Mouse (Mus musculus) lung, embryonic 16.5 days (tissue): Measurements from ENCODE around the gene Mllt3. TPM values are rescaled to one million over a fixed set of nuclear protein-coding genes. Genes with fewer than 3 reads are reported as not detected.
"Not testable (repeated sequence)": the region's sequence is repeated elsewhere in the genome, so short reads cannot be mapped to it uniquely, and the experiment has no call there.

Experiments used
- ATAC-seq: fragments of 200-750 bp; cut with Nextera tagmentation; 2 replicates; pipeline ENCODE4 v1.8.0; 2017; ENCODE audit warnings: low read depth, mild to moderate bottlenecking, moderate library complexity
- H3K27ac ChIP-seq: fragments of 300-500 bp; sonication (generic); 2 replicates; pipeline ENCODE4 v1.5.1; 2014; ENCODE audit warnings: mild to moderate bottlenecking, control low read depth, low read length
- H3K27me3 ChIP-seq: fragments of 300-500 bp; sonication (generic); 2 replicates; pipeline ENCODE4 v1.6.1; 2014; ENCODE audit warnings: low read depth, low read length, mixed read lengths; ENCODE audit not compliant: control insufficient read depth, insufficient read depth
- H3K36me3 ChIP-seq: fragments of 300-500 bp; sonication (generic); 2 replicates; pipeline ENCODE4 v1.6.1; 2014; ENCODE audit warnings: low read length; ENCODE audit not compliant: control insufficient read depth, insufficient read depth
- H3K4me1 ChIP-seq: fragments of 300-500 bp; sonication (generic); replicated peaks from 2 replicates; pipeline ENCODE4 v1.6.1; 2014; ENCODE audit warnings: low read length, mixed read lengths; ENCODE audit not compliant: control insufficient read depth, insufficient read depth
- H3K4me2 ChIP-seq: fragments of 300-500 bp; sonication (generic); 2 replicates; pipeline ENCODE4 v1.6.1; 2014; ENCODE audit warnings: low read depth, low read length, control low read depth
- H3K4me3 ChIP-seq: fragments of 300-500 bp; sonication (generic); 2 replicates; pipeline ENCODE4 v1.5.1; 2014; ENCODE audit warnings: mild to moderate bottlenecking, low read length, control low read depth
- H3K9ac ChIP-seq: fragments of 300-500 bp; sonication (generic); 2 replicates; pipeline ENCODE4 v1.6.1; 2014; ENCODE audit warnings: low read length, control low read depth
- H3K9me3 ChIP-seq: fragments of 300-500 bp; sonication (generic); 2 replicates; pipeline ENCODE4 v1.6.1; 2016; ENCODE audit warnings: low read length; ENCODE audit not compliant: control insufficient read depth
- WGBS: fragments of 180-500 bp; shearing (Covaris S2); extraction: QIAGEN DNeasy Blood & Tissue Kit; methylation state at CpG from one replicate; pipeline ENCODE4 v1.1.7; 2014; 5-methylcytosine and 5-hydroxymethylcytosine counted together
- polyA plus RNA-seq: library from polyadenylated mRNA; unstranded; fragments of >200 nt; fragmentation: Nextera tagmentation; extraction: Ambion mirVana; gene quantifications from 2 replicates; pipeline ENCODE4 v1.2.1, GENCODE M21; 2015

The Mllt3 gene
- polyA plus RNA-seq, 1 experiment from 2014 or later, result 45.1 TPM

- Histone ChIP-seq H3K27me3 (no peaks in the 10 kb centered on the region), H3K4me3 (no peak overlapping the region), H3K9ac (no peak overlapping the region), H3K9me3 (no peaks in the 10 kb centered on the region), H3K4me1 (no peaks in the 10 kb centered on the region; the same call in 1 of the 2 replicates), H3K4me2 (no peak overlapping the region), H3K36me3 (0 out of 2 replicates have a peak, but pooled peaks cover 4% of the 10 kb centered on the region), H3K27ac (no peak overlapping the region)
- no peak for ATAC-seq
- 79% methylated on average over 5 of the region's 5 CpGs for WGBS
These were observed 41.5 kb downstream of the Mllt3 start for GRCm38 (mm10) chr4:87991710-87992109.

- no peaks in the 10 kb centered on the region for H3K9me3 ChIP-seq
- no peak overlapping the region for H3K27ac ChIP-seq
- no peaks in the 10 kb centered on the region; the same call in 1 of the 2 replicates for H3K4me1 ChIP-seq
- 86% methylated on average over 5 of the region's 5 CpGs for WGBS
- H3K36me3 ChIP-seq, result 0 out of 2 replicates have a peak, but pooled peaks cover 2% of the 10 kb centered on the region
- no peaks in the 10 kb centered on the region for H3K27me3 ChIP-seq
- no peak overlapping the region for H3K4me3 ChIP-seq
- no peak overlapping the region for H3K4me2 ChIP-seq
- no peak overlapping the region for H3K9ac ChIP-seq
- no peak for ATAC-seq
These were observed 42.2 kb downstream of the Mllt3 start for GRCm38 (mm10) chr4:87990940-87991339.

GRCm38 (mm10) chr4:87985281-87985680 is 47.9 kb downstream of the Mllt3 start:
- H3K9me3 ChIP-seq, result no peaks in the 10 kb centered on the region
- H3K27ac ChIP-seq, result no peak overlapping the region; the same call in 1 of the 2 replicates
- ATAC-seq, result no peak
- H3K4me3 ChIP-seq, result no peak overlapping the region
- no peak overlapping the region for H3K9ac ChIP-seq
- H3K4me1 ChIP-seq, result peaks cover 21% of the 10 kb centered on the region
- no peak overlapping the region for H3K4me2 ChIP-seq
- no peaks in the 10 kb centered on the region for H3K27me3 ChIP-seq
- 30% methylated on average over 4 of the region's 4 CpGs for WGBS
- no peaks in the 10 kb centered on the region for H3K36me3 ChIP-seq

GRCm38 (mm10) chr4:87984589-87984988 is 48.6 kb downstream of the Mllt3 start:
- H3K4me2 ChIP-seq, result no peak overlapping the region; the same call in 1 of the 2 replicates
- H3K4me1 ChIP-seq, result peaks cover 21% of the 10 kb centered on the region
- H3K4me3 ChIP-seq, result no peak overlapping the region
- ATAC-seq, result peak; percentile 70
- WGBS, result 13% methylated on average over 3 of the region's 3 CpGs
- H3K27ac ChIP-seq, result peak overlapping the region; percentile 66
- H3K9ac ChIP-seq, result no peak overlapping the region
- H3K9me3 ChIP-seq, result no peaks in the 10 kb centered on the region
- H3K36me3 ChIP-seq, result no peaks in the 10 kb centered on the region
- no peaks in the 10 kb centered on the region for H3K27me3 ChIP-seq

GRCm38 (mm10) chr4:87984091-87984490 is 49.1 kb downstream of the Mllt3 start:
- H3K27ac ChIP-seq, result peak overlapping the region; percentile 66
- no peak overlapping the region; the same call in 1 of the 2 replicates for H3K4me2 ChIP-seq
- WGBS, result 32% methylated on average over 5 of the region's 5 CpGs
- H3K4me3 ChIP-seq, result no peak overlapping the region
- H3K36me3 ChIP-seq, result no peaks in the 10 kb centered on the region
- peaks cover 21% of the 10 kb centered on the region for H3K4me1 ChIP-seq
- no peak overlapping the region for H3K9ac ChIP-seq
- H3K27me3 ChIP-seq, result no peaks in the 10 kb centered on the region
- 0 out of 2 replicates have a peak, but pooled peaks have one; percentile 3 for ATAC-seq
- H3K9me3 ChIP-seq, result no peaks in the 10 kb centered on the region

GRCm38 (mm10) chr4:87982578-87982977 is 50.6 kb downstream of the Mllt3 start:
- H3K9ac ChIP-seq, result no peak overlapping the region
- ATAC-seq, result no peak
- H3K4me3 ChIP-seq, result no peak overlapping the region
- WGBS, result 44% methylated on average over 5 of the region's 5 CpGs
- H3K4me2 ChIP-seq, result no peak overlapping the region
- no peak overlapping the region for H3K27ac ChIP-seq
- H3K36me3 ChIP-seq, result no peaks in the 10 kb centered on the region
- H3K4me1 ChIP-seq, result peaks cover 29% of the 10 kb centered on the region
- H3K9me3 ChIP-seq, result no peaks in the 10 kb centered on the region
- no peaks in the 10 kb centered on the region for H3K27me3 ChIP-seq

GRCm38 (mm10) chr4:87977820-87978448 is 55.2 kb downstream of the Mllt3 start:
- no peaks in the 10 kb centered on the region for H3K9me3 ChIP-seq
- no peak for ATAC-seq
- no peak overlapping the region for H3K4me3 ChIP-seq
- 18% methylated on average over 11 of the region's 11 CpGs for WGBS
- peak overlapping the region; percentile 6; the same call in 1 of the 2 replicates for H3K27ac ChIP-seq
- 0 out of 2 replicates have a peak overlapping the region, but pooled peaks have one; percentile 11 for H3K4me2 ChIP-seq
- no peak overlapping the region for H3K9ac ChIP-seq
- no peaks in the 10 kb centered on the region for H3K36me3 ChIP-seq
- H3K4me1 ChIP-seq, result peaks cover 14% of the 10 kb centered on the region
- no peaks in the 10 kb centered on the region for H3K27me3 ChIP-seq

GRCm38 (mm10) chr4:87965836-87966235 is 67.3 kb downstream of the Mllt3 start:
- WGBS, result 77% methylated on average over 7 of the region's 7 CpGs
- Histone ChIP-seq H3K36me3 (no peaks in the 10 kb centered on the region), H3K9me3 (no peaks in the 10 kb centered on the region), H3K4me1 (no peaks in the 10 kb centered on the region), H3K27me3 (no peaks in the 10 kb centered on the region), H3K4me3 (no peak overlapping the region), H3K27ac (no peak overlapping the region), H3K9ac (no peak overlapping the region), H3K4me2 (no peak overlapping the region)
- no peak for ATAC-seq

- not testable (repeated sequence) for H3K36me3 ChIP-seq, H3K27ac ChIP-seq, H3K4me1 ChIP-seq, H3K4me2 ChIP-seq, ATAC-seq, H3K9ac ChIP-seq, H3K9me3 ChIP-seq, H3K4me3 ChIP-seq, H3K27me3 ChIP-seq
- WGBS, result 93% methylated on average over 1 of the region's 2 CpGs
These were observed 68.3 kb downstream of the Mllt3 start for GRCm38 (mm10) chr4:87964890-87965289.
